Mouse (Mus musculus): ENCODE measurements around the gene Hc. TPM values are rescaled to one million over a fixed set of nuclear protein-coding genes. Genes with fewer than 3 reads are reported as not detected.

Hc gene
- total and polyA plus RNA-seq, 3 experiments, result 0.06 TPM; not detected in 2

DNA sequence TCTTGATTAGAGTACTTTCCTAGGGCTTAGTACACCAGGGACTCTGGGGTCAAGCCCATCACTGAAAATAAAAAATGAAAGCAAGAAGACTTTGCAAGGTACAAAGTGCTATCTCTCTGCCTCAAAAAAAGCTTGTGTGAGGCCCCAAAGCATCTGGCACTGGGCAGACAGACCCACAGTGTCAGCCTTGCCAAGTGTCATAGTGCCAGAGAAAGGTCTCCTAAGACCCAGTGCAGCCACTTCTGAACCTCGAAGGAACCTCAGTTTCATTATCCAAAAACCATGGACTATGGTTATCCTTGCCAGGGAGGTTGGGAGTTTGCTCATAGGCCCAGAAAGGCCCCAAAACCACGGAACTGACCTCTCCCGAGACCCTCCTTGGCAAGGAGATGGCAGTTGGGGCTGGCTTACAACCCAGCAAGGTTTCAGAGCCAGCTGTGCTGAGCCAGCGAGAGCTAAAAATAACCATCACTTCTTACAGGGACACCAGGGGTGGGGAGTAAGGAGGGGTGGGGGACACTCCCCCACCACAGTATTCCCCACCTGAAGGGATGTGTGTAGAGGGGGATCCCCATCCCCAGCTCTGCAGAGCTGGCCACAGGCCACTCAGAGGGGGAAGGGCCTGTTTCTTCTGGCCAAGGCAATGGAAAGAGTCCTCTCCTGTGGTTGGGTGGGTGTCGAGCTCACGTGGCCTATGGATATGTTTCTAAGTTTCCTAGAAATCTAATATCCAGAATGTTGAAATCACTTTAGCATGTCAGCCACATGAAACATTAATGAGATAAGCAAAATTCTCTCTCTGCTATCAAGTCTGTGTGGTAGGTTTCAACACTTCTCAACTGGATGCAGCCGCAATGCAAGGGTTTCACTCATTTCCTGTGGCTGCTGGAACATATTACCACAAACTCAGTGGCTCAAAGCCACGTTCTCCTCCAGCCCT is 122.7 kb downstream of the Hc start:
- H3K27ac ChIP-seq, result peak overlapping the region; percentile 38

DNA sequence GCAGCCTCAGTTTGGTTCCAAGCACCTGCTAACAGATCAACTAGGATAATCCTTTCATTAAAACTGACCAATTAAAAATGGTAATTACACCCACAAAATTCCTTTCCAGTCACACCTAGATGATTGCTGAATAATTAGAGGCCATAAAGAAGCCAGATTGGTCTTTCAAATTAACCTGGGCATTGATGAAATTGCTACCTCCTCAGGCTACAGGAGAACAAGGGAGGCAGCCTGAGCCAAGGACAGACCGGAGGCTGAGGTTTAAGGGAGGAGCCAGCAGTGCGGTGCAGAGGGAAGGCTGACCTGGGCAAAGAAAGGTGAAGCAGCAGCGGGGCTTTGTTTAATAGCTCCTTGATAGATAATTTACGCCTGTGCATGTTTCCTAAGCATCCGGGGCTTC is 123.8 kb downstream of the Hc start:
- 68% methylated on average over 5 of the region's 5 CpGs for WGBS
- Histone ChIP-seq H3K27ac (no peak overlapping the region), H3K4me1 (ENCODE audit: control insufficient read depth, insufficient read depth, low read length) (peaks cover 7% of the 10 kb centered on the region; the same call in 1 of the 2 replicates), H3K9ac (ENCODE audit: low read depth, low read length) (no peak overlapping the region), H3K79me2 (replicated peaks; ENCODE audit: control insufficient read depth, insufficient read depth, low read length) (no peaks in the 10 kb centered on the region), H3K36me3 (ENCODE audit: control insufficient read depth, insufficient read depth, low read length) (no peaks in the 10 kb centered on the region), H3K27me3 (ENCODE audit: control insufficient read depth, insufficient read depth, low read length) (no peaks in the 10 kb centered on the region), H3K4me3 (no peak overlapping the region)
- no peak for TF ChIP-seq CTCF (IDR thresholded peaks at IDR 0.05)
- TF ChIP-seq EP300 (IDR thresholded peaks at IDR 0.05; ENCODE audit: insufficient read depth, low read depth, low read length), result no peak
- no peak for TF ChIP-seq POLR2A (IDR thresholded peaks at IDR 0.05; ENCODE audit: insufficient read depth, low read depth, low read length)
- intact Hi-C loops (cut with DNase I), result no loop called here
- DNase-seq, result no peak

More for the DNA sequence above, 122.7 kb downstream of the Hc start:
- no peaks in the 10 kb centered on the region for H3K27me3 ChIP-seq (ENCODE audit: control insufficient read depth, insufficient read depth, low read length)
- no peak overlapping the region for H3K4me3 ChIP-seq
- peaks cover 7% of the 10 kb centered on the region; the same call in 1 of the 2 replicates for H3K4me1 ChIP-seq (ENCODE audit: control insufficient read depth, insufficient read depth, low read length)
- DNase-seq, result peak; percentile 49 to 59
- TF ChIP-seq EP300 (IDR thresholded peaks at IDR 0.05; ENCODE audit: insufficient read depth, low read depth, low read length), result no peak
- TF ChIP-seq POLR2A (IDR thresholded peaks at IDR 0.05; ENCODE audit: insufficient read depth, low read depth, low read length), result no peak
- no peak for TF ChIP-seq CTCF (IDR thresholded peaks at IDR 0.05)
- intact Hi-C loops (cut with DNase I), result no loop called here
- H3K79me2 ChIP-seq (replicated peaks; ENCODE audit: control insufficient read depth, insufficient read depth, low read length), result no peaks in the 10 kb centered on the region
- no peaks in the 10 kb centered on the region for H3K36me3 ChIP-seq (ENCODE audit: control insufficient read depth, insufficient read depth, low read length)
- WGBS, result 23% methylated on average over 8 of the region's 8 CpGs
- H3K9ac ChIP-seq (ENCODE audit: low read depth, low read length), result no peak overlapping the region

Other genes starting within 250 kb of the Hc start
- 10 to 100 TPM; 40.2 to 45.3 TPM for gene Fbxw2, start 235.1 kb downstream of the Hc start, total RNA-seq (2021)
- 29.5 and 49.2 TPM in 2 replicates for gene Fbxw2, start 235.1 kb downstream of the Hc start, polyA plus RNA-seq (2012; rRNA removed)
- gene Gm34653, start 228.4 kb downstream of the Hc start, total RNA-seq (2021), result not detected
- not detected in 2 replicates for gene Gm34653, start 228.4 kb downstream of the Hc start, polyA plus RNA-seq (2012; rRNA removed)
- gene Cutal, start 187.0 kb downstream of the Hc start, total RNA-seq (2021), result under 1 TPM; 0.37 to 0.61 TPM
- 1.7 and 2.9 TPM in 2 replicates for gene Cutal, start 187.0 kb downstream of the Hc start, polyA plus RNA-seq (2012; rRNA removed)
- 10 to 100 TPM; 11.3 to 12.9 TPM for gene Psmd5, start 186.5 kb downstream of the Hc start, total RNA-seq (2021)
- gene Psmd5, start 186.5 kb downstream of the Hc start, polyA plus RNA-seq (2012; rRNA removed), result 8.1 and 13.8 TPM in 2 replicates
- 1 to 10 TPM in 1 of 2 experiments, under 1 TPM in 1; 0.76 to 1.1 TPM for gene Phf19, start 147.4 kb downstream of the Hc start, total RNA-seq (2021)
- 0.80 and 0.91 TPM in 2 replicates for gene Phf19, start 147.4 kb downstream of the Hc start, polyA plus RNA-seq (2012; rRNA removed)
- 1 to 10 TPM; 1.2 TPM for gene Traf1, start 99.7 kb downstream of the Hc start, total RNA-seq (2021)
- gene Traf1, start 99.7 kb downstream of the Hc start, polyA plus RNA-seq (2012; rRNA removed), result 2.0 and 2.5 TPM in 2 replicates
- gene AI182371, start 40.1 kb upstream of the Hc start, total RNA-seq (2021), result not detected
- gene AI182371, start 40.1 kb upstream of the Hc start, polyA plus RNA-seq (2012; rRNA removed), result 0.14 and 0.35 TPM in 2 replicates
- gene Cntrl, start 48.1 kb upstream of the Hc start, total RNA-seq (2021), result 1 to 10 TPM; 5.0 to 5.3 TPM
- gene Cntrl, start 48.1 kb upstream of the Hc start, polyA plus RNA-seq (2012; rRNA removed), result 6.5 and 8.1 TPM in 2 replicates
- gene Rab14, start 139.7 kb upstream of the Hc start, total RNA-seq (2021), result 100 to 1,000 TPM; 129 to 135 TPM
- gene Rab14, start 139.7 kb upstream of the Hc start, polyA plus RNA-seq (2012; rRNA removed), result 61.4 and 70.1 TPM in 2 replicates
- gene Gsn, start 194.9 kb upstream of the Hc start, total RNA-seq (2021), result 1,000 to 10,000 TPM in 1 of 2 experiments, 100 to 1,000 TPM in 1; 878 to 1,097 TPM
- gene Gsn, start 194.9 kb upstream of the Hc start, polyA plus RNA-seq (2012; rRNA removed), result 1,373 and 1,759 TPM in 2 replicates